Mouse (Mus musculus): Measurements from ENCODE around the gene Ccdc30. TPM values are rescaled to one million over a fixed set of nuclear protein-coding genes. Genes with fewer than 3 reads are reported as not detected.
"Not testable (repeated sequence)": the region's sequence is repeated elsewhere in the genome, so short reads cannot be mapped to it uniquely, and the experiment has no call there.

Ccdc30 gene
- total and polyA plus RNA-seq, 3 experiments, result 0.41 to 0.52 TPM; not detected in 1

GRCm38 (mm10) chr4:119292771-119293573, 122.3 kb downstream of the Ccdc30 start:
- H3K4me3 ChIP-seq, result peak overlapping the region; percentile 64
- H3K4me1 ChIP-seq (ENCODE audit: control insufficient read depth, insufficient read depth, low read length), result peaks cover 11% of the 10 kb centered on the region
- peak overlapping the region; percentile 15 for H3K27ac ChIP-seq
- peaks cover 26% of the 10 kb centered on the region for H3K36me3 ChIP-seq (ENCODE audit: control insufficient read depth, insufficient read depth, low read length)
- 1% methylated on average over 24 of the region's 24 CpGs for WGBS
- TF ChIP-seq CTCF (IDR thresholded peaks at IDR 0.05) (no peak), EP300 (IDR thresholded peaks at IDR 0.05; ENCODE audit: insufficient read depth, low read depth, low read length) (no peak), POLR2A (IDR thresholded peaks at IDR 0.05; ENCODE audit: insufficient read depth, low read depth, low read length) (no peak)
- intact Hi-C loops (cut with DNase I), result loop anchor here (2.0 kb wide), 1 partner anchor 16 kb away; no protein-coding TSS in a partner anchor
- peaks cover 18% of the 10 kb centered on the region for H3K79me2 ChIP-seq (replicated peaks; ENCODE audit: control insufficient read depth, insufficient read depth, low read length)
- peak; percentile 55 to 70 for DNase-seq
- H3K27me3 ChIP-seq (ENCODE audit: control insufficient read depth, insufficient read depth, low read length), result no peaks in the 10 kb centered on the region
- H3K9ac ChIP-seq (ENCODE audit: low read depth, low read length), result peak overlapping the region; percentile 88

- Histone ChIP-seq H3K36me3 (ENCODE audit: control insufficient read depth, insufficient read depth, low read length) (peaks cover 35% of the 10 kb centered on the region), H3K9ac (ENCODE audit: low read depth, low read length) (no peak overlapping the region), H3K4me1 (ENCODE audit: control insufficient read depth, insufficient read depth, low read length) (peaks cover 15% of the 10 kb centered on the region), H3K27me3 (ENCODE audit: control insufficient read depth, insufficient read depth, low read length) (no peaks in the 10 kb centered on the region), H3K4me3 (peak overlapping the region; percentile 5; the same call in 1 of the 2 replicates), H3K79me2 (replicated peaks; ENCODE audit: control insufficient read depth, insufficient read depth, low read length) (peaks cover 18% of the 10 kb centered on the region), H3K27ac (no peak overlapping the region; the same call in 1 of the 2 replicates)
- 74% methylated on average over 1 of the region's 1 CpGs for WGBS
- TF ChIP-seq CTCF (IDR thresholded peaks at IDR 0.05), result no peak
- TF ChIP-seq POLR2A (IDR thresholded peaks at IDR 0.05; ENCODE audit: insufficient read depth, low read depth, low read length), result no peak
- no peak for TF ChIP-seq EP300 (IDR thresholded peaks at IDR 0.05; ENCODE audit: insufficient read depth, low read depth, low read length)
- intact Hi-C loops (cut with DNase I), result loop anchor here (2.0 kb wide), 1 partner anchor 15 kb away; no protein-coding TSS in a partner anchor
- DNase-seq, result no peak
Measured at GRCm38 (mm10) chr4:119291921-119292320, 123.4 kb downstream of the Ccdc30 start.

DNA sequence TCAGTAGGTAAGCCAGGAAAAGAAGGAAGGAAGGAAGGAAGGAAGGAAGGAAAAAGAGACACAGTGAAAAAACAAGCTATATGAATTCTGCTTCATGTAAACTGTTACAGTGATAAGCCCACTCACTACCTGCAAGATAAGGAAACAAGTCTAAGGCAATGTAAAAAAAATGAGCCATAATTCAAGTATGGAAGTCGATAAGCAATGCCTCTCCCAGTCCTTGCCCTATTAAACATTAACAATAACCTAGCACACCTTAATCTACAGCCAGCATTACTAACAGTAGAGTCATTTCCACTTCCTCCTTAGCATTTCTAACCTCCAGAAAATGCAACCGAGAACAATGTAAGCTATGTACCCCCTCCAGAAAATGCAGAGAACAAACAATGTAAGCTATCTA, 130.0 kb downstream of the Ccdc30 start:
- Histone ChIP-seq H3K9ac (ENCODE audit: low read depth, low read length) (no peak overlapping the region), H3K4me1 (ENCODE audit: control insufficient read depth, insufficient read depth, low read length) (peaks cover 14% of the 10 kb centered on the region), H3K36me3 (ENCODE audit: control insufficient read depth, insufficient read depth, low read length) (peaks cover 49% of the 10 kb centered on the region), H3K27me3 (ENCODE audit: control insufficient read depth, insufficient read depth, low read length) (no peaks in the 10 kb centered on the region), H3K27ac (no peak overlapping the region), H3K79me2 (replicated peaks; ENCODE audit: control insufficient read depth, insufficient read depth, low read length) (peaks cover 8% of the 10 kb centered on the region), H3K4me3 (no peak overlapping the region)
- WGBS, result 38% methylated on average over 2 of the region's 2 CpGs
- intact Hi-C loops (cut with DNase I), result no loop called here
- DNase-seq, result no peak
- TF ChIP-seq CTCF (IDR thresholded peaks at IDR 0.05), result no peak
- TF ChIP-seq EP300 (IDR thresholded peaks at IDR 0.05; ENCODE audit: insufficient read depth, low read depth, low read length), result no peak
- TF ChIP-seq POLR2A (IDR thresholded peaks at IDR 0.05; ENCODE audit: insufficient read depth, low read depth, low read length), result no peak

DNA sequence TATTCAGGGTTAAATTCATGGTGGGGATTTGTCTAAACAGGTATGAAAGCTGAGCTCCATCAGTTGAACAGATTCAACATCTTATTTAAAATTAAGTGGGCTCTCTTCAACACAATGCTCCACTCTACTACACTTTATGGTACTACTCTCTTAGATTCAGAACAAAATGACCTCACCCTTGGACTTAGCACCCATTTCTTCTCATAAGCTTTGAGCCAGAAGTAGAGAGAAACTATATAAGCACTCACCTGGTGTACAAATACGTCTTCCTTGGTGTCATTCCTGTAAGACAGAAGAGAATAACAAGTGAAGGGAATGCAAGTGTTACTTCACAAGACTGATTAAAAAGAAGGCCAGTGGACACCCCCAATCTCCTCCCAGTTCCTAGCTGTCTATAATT, 130.5 kb downstream of the Ccdc30 start:
- 76% methylated on average over 1 of the region's 1 CpGs for WGBS
- H3K27ac ChIP-seq, result no peak overlapping the region
- no peak for TF ChIP-seq POLR2A (IDR thresholded peaks at IDR 0.05; ENCODE audit: insufficient read depth, low read depth, low read length)
- TF ChIP-seq EP300 (IDR thresholded peaks at IDR 0.05; ENCODE audit: insufficient read depth, low read depth, low read length), result no peak
- no peak for TF ChIP-seq CTCF (IDR thresholded peaks at IDR 0.05)
- peaks cover 45% of the 10 kb centered on the region for H3K36me3 ChIP-seq (ENCODE audit: control insufficient read depth, insufficient read depth, low read length)
- H3K27me3 ChIP-seq (ENCODE audit: control insufficient read depth, insufficient read depth, low read length), result no peaks in the 10 kb centered on the region
- no peak overlapping the region for H3K4me3 ChIP-seq
- peaks cover 7% of the 10 kb centered on the region for H3K79me2 ChIP-seq (replicated peaks; ENCODE audit: control insufficient read depth, insufficient read depth, low read length)
- H3K4me1 ChIP-seq (ENCODE audit: control insufficient read depth, insufficient read depth, low read length), result peaks cover 13% of the 10 kb centered on the region
- DNase-seq, result no peak
- no peak overlapping the region for H3K9ac ChIP-seq (ENCODE audit: low read depth, low read length)
- intact Hi-C loops (cut with DNase I), result no loop called here

GRCm38 (mm10) chr4:119278784-119279183, 136.5 kb downstream of the Ccdc30 start:
- intact Hi-C loops (cut with DNase I); H3K4me3 ChIP-seq; H3K27me3 ChIP-seq (ENCODE audit: control insufficient read depth, insufficient read depth, low read length); H3K79me2 ChIP-seq (replicated peaks; ENCODE audit: control insufficient read depth, insufficient read depth, low read length); H3K27ac ChIP-seq; DNase-seq; H3K9ac ChIP-seq (ENCODE audit: low read depth, low read length); H3K4me1 ChIP-seq (ENCODE audit: control insufficient read depth, insufficient read depth, low read length): not testable (repeated sequence)
- peaks cover 37% of the 10 kb centered on the region for H3K36me3 ChIP-seq (ENCODE audit: control insufficient read depth, insufficient read depth, low read length)
- 89% methylated on average over 15 of the region's 15 CpGs for WGBS

- no peak overlapping the region; the same call in 1 of the 2 replicates for H3K9ac ChIP-seq (ENCODE audit: low read depth, low read length)
- H3K4me3 ChIP-seq, result no peak overlapping the region
- peaks cover 9% of the 10 kb centered on the region for H3K4me1 ChIP-seq (ENCODE audit: control insufficient read depth, insufficient read depth, low read length)
- TF ChIP-seq POLR2A (IDR thresholded peaks at IDR 0.05; ENCODE audit: insufficient read depth, low read depth, low read length) (no peak), CTCF (IDR thresholded peaks at IDR 0.05) (no peak), EP300 (IDR thresholded peaks at IDR 0.05; ENCODE audit: insufficient read depth, low read depth, low read length) (no peak)
- WGBS, result 47% methylated on average over 2 of the region's 2 CpGs
- H3K27ac ChIP-seq, result peak overlapping the region; percentile 94
- intact Hi-C loops (cut with DNase I), result loop anchor here (1.0 to 2.0 kb wide), 3 partner anchors 14 to 29 kb away; no protein-coding TSS in a partner anchor
- no peaks in the 10 kb centered on the region for H3K79me2 ChIP-seq (replicated peaks; ENCODE audit: control insufficient read depth, insufficient read depth, low read length)
- no peak for DNase-seq
- H3K36me3 ChIP-seq (ENCODE audit: control insufficient read depth, insufficient read depth, low read length), result peaks cover 34% of the 10 kb centered on the region
- no peaks in the 10 kb centered on the region for H3K27me3 ChIP-seq (ENCODE audit: control insufficient read depth, insufficient read depth, low read length)
Measured at GRCm38 (mm10) chr4:119275726-119276125, 139.6 kb downstream of the Ccdc30 start.
